Mouse (Mus musculus): Measurements from ENCODE around the gene Ccdc151.

Gene Ccdc151

DNA sequence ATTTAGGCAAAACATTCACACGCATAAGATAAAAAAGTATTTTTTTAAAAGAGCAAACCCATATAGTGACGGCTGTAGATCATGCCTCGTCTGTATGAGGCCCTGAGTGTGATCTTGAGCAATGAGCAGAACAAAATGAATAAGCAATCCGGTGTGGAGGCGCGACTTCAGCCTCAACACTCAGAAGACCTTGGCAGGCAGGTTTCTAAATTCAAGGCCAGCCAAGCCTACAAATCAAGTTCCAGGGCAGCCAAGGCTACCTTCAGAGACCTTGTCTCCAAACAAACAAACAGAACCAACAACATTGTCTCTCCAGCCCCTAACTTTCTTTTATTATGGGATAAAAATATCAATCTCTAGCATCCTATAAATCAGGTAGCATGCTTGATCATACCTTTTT is 2.1 kb downstream of the Ccdc151 start:
- in situ Hi-C loops (cut with MboI, MseI): loop anchor here (5.0 kb wide), 1 partner anchor 83 kb away; the partner anchor contains the start of gene Rab3d

DNA sequence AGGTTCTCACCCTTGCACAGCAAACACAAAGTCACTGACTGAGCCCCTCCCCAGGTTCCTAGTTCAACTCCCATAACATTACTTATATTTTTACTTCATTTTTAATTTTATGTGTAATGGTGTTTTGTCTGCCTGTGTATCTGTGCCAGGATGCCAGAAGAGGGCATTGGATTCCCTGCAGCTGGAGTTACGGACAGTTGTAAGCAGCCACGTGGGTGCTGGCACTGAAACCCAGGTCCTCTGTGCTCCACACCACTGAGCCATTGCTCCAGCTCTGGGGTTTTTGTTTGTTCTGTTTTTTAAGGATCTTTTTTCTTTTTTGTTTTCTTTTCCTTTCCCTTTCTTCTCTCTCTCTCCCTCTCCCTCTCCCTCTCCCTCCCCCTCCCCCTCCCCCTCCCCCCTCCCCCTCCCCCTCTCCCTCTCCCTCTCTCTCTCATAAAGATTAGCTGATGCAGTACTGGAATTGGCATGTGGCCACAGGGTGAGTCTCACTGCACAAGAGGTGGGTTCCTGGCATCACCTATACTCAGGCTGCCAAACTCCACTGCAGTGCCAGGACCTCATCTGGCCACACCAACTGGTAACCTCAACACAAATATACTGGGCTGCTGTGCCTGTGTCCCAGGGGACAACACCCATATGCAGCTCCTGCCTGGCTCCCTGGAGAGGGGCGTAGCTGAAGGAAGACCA is 6.1 kb downstream of the Ccdc151 start:
- in situ Hi-C loops (cut with MboI, MseI): no loop called here

DNA sequence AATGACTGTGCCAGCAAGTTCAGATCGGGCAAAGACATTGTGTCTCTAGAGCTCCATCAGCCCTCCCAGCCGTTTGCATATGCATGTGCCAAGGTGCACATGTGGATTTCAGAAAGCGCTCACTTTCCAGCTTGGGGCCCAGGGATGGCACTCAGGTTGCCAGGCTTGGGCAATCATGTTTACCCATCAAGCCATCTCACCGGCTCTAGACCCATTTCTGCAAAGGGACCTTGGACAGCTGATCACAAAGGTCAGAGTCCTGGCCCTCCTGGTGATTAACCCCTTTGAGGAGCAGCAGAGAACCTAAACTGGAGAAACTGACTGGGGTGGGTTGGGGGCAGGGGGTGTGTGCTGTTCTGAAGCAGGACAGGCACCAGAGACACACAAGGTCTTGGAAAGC is 10.2 kb downstream of the Ccdc151 start:
- in situ Hi-C loops (cut with MboI, MseI): no loop called here

DNA sequence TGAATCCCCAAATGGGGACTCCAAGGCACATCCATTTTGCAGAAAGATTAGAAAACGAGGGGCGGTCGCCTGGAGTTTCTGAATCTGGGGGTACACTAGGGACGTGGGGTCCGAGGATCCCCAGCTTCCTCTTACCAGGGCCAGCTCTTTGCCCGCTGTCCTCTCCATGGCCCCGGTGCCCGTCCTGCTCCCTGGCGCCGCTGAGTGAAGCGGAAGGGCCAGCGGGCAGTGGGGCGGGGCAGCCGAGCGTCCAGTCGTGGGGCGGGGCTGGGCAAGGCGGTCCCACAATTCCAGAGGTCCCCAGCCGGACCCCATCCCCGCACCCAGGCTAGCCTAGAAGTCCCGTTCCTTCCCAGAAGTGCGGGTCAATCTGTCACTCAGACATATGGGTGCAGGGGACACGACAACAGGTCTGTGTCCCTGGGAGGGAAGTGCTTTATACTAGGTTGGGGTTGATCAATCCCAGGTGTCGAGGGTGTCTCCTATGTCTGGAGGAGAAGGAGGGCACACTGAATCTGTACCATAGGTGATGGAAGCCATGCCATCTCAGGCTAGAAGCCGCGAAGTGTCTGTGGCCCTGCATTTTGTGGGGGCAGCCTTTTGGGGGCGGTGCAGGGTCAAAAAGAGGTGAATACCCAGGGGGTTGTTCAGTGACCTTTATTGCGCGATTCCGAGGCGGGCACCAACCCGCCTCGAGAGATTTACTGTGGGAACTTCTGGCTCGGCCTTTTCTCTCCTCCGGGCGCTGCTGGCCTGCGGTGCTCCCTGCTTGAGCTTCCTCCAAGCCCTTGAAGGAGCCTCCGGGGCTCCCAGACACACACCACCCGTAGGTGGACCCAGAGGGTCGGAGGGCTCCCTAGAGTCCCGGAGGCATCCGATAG is 13.0 kb downstream of the Ccdc151 start, which contains the start of gene Rgl3:
TSS of gene Rgl3 (minus strand) at position 217 of the 881 bp plus-strand sequence.
- in situ Hi-C loops (cut with MboI, MseI): no loop called here

DNA sequence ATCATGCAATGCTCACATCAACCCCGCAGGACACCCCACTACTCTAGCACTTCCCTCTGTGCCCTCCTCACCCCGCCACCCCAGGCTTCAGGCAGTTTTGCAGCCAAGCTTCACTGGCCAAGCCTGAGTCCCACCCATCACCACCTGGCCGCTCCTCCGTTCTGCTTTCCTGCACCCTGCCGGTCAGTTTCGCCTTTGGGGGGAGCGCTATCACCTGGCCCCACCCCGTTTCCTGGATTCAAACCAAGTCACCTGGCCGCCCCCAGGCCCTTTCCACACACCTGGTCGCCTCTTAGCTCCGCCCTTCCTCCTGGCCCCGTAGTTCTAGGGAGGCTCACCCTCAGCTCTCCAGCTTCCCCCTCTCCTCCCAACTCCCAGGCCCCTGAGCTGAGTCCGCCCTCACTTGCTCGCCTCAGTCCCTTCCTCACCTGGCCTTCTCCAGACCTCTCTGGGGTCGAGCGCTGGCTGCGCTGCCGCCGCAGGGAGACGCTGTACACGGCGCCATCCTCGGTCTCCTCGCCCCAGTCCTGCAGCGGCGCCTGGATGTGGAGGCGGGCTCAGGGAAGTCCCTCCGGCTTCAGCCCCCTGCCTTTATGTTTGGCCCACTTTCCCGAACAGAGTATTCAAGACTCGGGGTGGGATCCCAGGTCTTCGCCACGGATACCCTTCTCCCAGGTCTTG is 13.9 kb downstream of the Ccdc151 start:
- in situ Hi-C loops (cut with MboI, MseI): no loop called here

DNA sequence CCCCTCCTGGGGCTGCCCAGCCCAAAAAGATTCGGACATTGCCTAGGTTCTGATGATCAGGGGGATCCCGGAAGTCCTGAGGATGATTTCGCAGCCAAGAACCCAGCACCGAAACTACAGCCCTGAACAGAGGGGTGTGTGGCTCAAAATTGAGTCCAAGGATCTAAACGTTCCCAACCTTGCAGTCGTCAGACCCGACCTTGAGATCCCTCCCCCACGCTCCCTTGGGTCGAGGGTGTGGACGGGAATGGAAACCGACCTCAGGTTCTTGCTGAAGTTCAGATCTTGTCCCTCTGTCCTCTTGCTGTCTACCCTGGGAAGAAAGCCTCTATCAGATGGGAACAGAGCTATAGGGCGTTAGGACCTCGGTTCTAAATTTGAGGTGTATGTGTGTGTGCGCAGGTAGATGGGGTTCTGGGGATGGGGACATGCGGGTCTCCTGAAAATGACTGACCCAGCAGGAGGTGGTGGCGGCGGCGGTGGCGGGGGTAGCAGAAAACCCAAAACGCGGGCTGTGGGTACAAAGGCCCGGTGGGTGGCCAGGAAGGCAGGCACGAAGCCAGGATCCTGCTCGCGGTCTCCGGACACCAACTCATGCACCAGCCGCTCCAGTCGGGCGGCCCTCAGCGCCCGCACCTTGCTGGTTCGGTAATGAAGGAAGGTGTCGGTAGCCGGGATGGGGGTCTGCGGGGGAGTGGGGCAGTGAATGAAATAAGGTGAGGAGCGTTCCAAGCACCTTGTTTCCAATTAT is 14.7 kb downstream of the Ccdc151 start:
- in situ Hi-C loops (cut with MboI, MseI): no loop called here

DNA sequence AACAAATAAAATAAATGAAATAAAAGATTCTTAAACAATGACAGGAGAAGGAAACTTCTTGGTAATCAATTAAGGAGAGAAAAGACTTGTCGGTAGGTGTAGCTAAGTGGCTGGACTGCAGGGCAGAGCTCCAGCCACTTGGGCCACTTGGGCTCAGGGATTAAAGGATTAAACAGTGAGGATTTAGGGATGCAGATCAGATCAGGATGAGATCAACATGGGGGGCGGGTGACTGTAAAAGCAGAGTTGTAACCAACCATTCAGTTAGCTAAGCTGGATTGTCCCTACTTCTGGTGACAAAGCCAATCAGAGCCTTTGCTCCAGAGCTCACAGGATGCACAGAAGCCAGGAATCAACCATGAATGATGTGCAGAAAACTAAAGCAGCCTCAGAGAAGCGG is 18.5 kb downstream of the Ccdc151 start:
- in situ Hi-C loops (cut with MboI, MseI): no loop called here

DNA sequence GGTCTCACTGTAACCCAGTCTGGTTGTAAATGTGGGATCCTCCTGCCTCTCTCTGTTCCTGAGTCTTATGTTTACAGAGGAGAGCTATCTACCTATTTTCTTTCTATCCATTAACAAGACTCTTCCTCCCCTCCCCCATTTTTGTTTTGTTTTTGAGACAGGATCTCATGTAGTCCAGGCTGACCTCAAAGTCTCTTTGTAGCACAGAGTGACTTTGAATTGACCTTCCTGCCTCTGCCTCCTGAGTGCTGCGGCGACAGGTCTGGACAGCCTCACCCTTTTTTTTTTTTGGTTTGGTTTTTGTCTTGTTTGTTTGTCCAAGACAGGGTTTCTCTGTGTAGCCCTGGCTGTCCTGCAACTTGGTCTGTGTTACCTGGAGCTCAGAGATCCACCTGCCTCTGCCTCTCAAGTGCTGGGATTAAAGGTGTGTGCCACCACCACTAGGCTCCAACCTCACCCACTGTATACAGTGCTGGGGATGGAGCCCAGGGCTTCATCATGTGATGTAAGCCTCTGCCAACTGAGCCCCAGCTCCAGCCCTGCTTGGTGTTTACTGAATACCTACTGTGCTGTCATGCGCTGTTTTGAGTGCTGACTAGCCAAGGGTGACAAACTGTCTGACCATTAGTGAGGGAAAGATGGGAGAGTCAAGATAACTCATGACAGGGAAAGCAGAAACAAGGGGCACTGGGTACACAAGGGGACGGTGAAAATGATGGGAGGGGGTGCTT is 23.9 kb downstream of the Ccdc151 start:
- in situ Hi-C loops (cut with MboI, MseI): loop anchor here (5.0 kb wide), 1 partner anchor 69 kb away; no protein-coding TSS in a partner anchor

DNA sequence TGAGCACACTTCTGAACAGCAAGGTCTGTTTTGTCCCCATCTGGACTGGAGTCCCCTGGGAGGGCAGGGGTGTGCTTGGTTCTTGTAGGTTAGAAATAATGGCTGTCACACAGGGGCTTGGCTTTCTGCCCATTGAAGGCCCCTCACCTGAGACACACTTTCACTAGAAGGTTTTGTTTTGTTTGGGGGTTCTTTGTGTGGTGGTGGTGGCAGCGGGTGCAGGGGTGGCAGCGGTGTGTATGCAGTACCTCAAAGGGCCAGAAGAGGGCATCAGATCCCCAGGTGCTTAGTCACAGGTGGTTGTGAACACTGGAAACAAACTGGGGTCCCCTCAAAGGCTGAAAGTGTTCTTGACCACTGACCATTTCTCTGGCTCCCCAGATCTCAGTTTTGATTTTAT is 24.5 kb downstream of the Ccdc151 start:
- in situ Hi-C loops (cut with MboI, MseI): loop anchor here (5.0 kb wide), 1 partner anchor 69 kb away; no protein-coding TSS in a partner anchor

DNA sequence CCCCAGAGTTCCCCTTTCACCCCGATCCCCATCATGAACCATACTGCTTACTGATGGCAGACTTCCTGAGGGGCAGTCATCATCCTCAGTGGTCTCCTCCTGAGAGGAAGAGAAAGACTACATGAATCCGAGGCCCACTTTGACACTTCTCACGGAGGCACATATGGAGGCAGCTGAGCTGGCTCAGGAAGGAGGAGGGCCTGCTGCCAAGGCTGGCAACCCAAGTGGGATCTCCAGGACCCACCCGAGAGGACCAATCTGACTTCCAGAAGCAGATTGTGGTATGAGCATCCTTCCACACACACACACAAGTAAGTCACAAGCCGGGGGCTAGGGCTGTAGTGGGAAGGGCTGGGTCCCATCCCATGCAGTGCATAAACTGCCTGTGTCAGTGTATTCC is 25.1 kb downstream of the Ccdc151 start:
- in situ Hi-C loops (cut with MboI, MseI): loop anchor here (5.0 kb wide), 1 partner anchor 70 kb away; no protein-coding TSS in a partner anchor

DNA sequence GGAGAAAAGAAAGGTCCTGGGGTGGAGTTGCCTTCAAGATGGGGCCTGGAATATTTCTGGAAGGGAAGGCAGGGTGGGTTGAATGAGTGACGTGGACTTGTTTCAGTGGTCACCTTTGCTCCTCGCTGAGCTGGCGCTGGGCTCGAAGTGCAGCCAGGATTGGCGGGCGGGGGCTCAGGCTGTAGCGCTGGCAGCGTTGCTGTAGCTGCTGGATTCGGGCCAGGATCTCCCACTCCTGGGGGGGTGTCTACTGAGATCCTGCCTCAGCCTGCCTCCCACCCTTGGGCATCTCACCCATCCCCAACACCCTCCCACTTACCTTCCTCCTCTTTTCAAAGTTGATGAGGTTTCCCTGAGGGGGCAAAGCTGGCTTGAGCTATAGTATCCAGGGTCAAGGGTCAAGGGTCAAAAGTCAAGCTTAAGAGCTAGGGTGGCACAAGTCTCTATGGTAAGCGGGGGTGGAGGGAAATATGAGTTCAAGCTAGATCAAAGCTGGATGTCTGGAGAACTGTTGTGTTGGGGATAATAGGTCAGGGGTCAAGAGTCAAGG is 25.7 kb downstream of the Ccdc151 start:
- in situ Hi-C loops (cut with MboI, MseI): loop anchor here (5.0 kb wide), 1 partner anchor 71 kb away; no protein-coding TSS in a partner anchor

DNA sequence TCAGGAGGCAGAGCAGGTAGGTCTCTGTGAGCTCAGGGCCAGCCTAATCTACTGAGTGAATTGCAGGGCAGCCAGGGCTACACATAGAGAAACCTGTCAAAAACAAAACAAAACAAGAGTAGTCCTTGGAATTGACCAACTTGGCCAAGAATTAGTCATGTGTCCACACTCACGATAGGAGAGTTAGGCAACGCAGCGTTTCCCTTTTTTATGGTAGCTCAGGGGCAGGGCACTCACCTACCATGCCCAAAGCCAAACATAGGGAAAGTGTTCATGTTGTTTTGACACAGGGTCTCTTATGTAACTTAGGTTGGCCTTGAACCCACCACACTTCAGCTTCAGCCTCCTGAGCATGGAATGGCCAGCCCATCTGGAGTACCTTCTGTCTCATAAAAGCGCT is 33.1 kb downstream of the Ccdc151 start:
- in situ Hi-C loops (cut with MboI, MseI): no loop called here

DNA sequence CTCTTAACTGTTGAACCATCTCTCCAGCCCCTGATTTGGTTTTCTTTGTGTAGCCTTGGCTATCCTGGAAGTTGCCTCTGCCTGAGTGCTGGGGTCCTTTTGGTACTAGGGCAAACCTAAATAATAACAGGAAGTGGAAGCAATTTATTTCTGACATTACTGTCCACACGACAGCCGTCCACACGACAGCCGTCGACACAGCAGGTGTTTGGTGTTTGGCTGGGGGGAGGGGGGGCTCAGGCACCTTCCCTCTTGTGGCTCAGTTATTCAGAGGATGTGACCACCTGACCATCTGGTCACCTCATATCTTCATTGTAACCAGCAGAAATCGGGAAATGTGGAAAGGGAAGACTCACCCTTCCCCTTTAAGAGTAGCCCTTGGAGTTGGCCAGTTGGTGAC is 33.6 kb downstream of the Ccdc151 start:
- in situ Hi-C loops (cut with MboI, MseI): no loop called here

DNA sequence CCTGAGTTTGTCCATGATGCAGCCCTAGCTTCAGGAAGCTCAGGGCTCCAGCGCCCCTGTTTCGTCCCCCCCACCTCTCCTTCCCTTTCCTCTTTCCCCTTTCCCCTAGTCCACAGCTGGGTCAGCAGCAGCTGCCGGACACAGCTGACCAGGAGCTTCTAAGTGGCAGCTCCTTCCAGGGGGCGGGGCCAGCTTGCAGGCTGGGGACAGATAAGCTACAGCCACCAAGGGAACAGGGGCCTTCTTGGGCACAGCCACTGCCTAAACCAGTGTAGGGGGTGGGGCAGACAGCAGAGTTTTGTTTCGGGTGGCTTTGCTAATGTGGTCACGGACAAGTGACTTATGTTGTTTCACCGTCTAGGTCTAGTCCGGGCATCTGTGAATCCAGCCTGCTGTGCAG is 39.0 kb downstream of the Ccdc151 start, which contains the start of gene Epor:
TSS of gene Epor (minus strand) at position 90 of the 400 bp plus-strand sequence.
- in situ Hi-C loops (cut with MboI, MseI): no loop called here

DNA sequence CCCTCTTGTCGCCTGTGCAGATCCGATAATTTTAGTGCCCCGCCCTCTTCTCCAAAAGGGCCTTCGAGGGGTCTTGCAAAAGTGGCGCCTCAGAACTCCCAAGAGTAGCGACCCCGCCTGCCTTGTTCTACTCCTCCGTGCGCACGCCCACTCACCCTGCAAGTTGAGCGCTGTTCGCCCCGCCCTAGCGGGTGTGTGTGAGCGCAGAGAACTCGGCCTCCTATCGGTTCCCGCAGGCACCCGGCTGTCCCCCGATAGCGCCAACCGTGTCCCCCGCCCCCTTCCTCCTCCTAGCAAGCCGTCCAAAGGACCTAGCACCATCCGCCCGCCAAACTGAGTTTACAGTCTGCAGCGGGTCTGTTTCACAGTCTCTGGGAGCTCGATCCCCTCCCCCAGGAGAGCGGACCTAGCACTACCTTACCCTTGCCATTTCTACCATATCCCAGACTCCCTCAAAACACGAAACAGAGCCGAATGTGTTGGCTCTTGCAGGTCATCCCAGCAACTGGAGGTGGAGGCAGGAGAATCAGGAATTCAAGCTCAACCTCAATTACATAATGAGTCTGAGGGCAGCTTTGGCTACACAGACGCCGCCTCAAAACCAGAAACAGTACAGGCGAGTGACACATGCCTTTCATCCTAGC is 39.9 kb downstream of the Ccdc151 start:
- in situ Hi-C loops (cut with MboI, MseI): no loop called here

DNA sequence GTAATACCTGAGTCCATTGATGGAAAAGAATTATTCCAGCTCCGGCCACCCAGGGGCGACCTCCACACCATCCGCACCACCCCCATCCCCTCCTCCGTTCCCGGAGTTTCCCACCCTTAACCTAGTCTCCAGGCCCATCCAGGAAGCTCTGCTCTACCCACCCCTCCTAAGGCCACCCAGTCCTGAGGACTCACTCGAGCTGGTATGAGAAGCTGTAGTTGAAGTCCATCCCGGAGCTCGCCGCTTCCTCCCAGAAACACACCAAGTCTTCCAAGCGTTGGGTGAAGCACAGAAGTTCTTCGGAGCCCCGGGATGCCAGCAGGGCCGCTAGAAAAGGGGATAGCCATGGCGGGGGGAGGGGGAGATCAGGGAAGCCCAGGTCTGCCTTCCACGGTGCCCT is 40.4 kb downstream of the Ccdc151 start:
- in situ Hi-C loops (cut with MboI, MseI): no loop called here

DNA sequence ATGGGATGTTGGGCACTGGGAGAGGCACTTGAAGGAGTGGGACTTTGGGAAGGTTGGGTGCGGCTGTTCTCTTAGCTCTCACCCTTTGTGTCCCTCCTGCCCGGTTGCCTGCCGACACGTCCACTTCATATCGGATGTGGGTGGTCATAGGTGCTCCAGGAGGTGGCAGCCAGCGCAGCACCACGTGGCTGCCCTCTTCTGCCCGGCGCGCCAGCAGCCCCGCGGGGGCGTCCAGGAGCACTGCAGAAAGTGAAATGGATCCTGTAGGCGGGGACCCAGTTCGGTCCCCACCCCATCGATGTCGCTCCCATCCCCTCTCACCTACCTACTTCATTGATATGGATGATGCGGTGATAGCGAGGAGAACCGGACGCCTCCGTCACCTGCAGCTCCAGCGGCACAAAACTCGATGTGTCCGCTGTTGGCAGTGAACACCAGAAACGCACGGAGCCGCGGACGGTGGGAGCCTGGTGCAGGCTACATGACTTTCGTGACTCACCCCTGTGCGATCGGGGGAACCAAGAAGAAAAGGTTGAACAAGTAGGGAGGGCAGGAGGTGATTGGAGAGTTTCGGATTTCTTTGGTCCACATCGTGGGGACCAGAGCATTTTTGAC is 41.0 kb downstream of the Ccdc151 start:
- in situ Hi-C loops (cut with MboI, MseI): no loop called here

DNA sequence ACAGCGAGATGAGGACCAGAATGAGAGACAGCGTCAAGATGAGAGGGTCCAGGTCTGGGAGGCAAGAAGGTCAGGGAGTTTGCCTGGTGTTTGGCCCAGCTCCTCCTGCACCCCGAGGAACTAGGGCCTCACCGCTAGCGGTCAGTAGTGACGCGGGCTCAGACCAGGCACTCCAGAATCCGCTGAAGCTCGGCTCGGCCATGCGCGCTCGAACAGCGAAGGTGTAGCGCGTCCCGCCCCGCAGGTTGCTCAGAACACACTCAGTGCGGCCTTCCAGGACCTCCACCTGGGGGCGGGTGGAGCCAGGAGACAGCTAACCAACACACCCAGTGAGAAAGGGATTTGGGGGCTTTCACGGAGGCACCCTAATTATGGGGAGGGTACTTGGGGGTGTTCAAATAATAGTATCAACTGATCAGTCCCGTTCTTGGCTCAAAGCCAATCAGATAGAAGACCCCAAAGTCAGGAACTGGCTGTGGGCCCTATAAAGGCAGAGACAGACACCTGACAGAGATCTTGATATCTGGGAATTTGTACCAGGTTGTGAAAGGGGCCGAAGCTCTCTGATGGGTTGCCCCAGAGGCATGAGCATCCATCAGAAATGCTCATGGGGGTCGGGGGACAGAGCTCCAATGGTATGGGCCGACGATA is 41.8 kb downstream of the Ccdc151 start:
- in situ Hi-C loops (cut with MboI, MseI): no loop called here

DNA sequence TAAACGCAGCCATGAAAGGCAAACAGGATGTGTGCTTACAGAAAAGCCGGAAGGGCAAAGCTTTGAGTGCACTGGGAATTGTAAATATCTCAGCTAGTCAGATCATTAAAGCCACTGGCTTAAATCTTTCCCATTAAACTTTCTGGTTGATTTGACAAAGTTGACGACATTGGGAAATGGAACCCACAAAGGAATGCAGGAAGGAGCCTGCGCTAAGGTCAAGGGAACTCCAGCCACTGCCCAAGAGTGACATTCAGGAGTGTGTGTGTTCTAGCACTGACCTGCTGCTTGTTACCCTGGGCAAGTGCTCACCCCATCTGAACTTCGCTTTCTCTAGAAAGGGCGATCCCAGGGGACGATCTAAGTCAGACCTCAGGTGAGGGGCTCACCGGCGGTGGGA is 42.3 kb downstream of the Ccdc151 start:
- in situ Hi-C loops (cut with MboI, MseI): no loop called here
